Mouse (Mus musculus) lung, postnatal 10 days (tissue): ENCODE measurements around the gene Alkbh5.
"Not testable (repeated sequence)": the region's sequence is repeated elsewhere in the genome, so short reads cannot be mapped to it uniquely, and the experiment has no call there.

Experiments used
- DNase-seq: peaks from one replicate; pipeline ENCODE4 v3.0.0; 2021

The Alkbh5 gene

DNA sequence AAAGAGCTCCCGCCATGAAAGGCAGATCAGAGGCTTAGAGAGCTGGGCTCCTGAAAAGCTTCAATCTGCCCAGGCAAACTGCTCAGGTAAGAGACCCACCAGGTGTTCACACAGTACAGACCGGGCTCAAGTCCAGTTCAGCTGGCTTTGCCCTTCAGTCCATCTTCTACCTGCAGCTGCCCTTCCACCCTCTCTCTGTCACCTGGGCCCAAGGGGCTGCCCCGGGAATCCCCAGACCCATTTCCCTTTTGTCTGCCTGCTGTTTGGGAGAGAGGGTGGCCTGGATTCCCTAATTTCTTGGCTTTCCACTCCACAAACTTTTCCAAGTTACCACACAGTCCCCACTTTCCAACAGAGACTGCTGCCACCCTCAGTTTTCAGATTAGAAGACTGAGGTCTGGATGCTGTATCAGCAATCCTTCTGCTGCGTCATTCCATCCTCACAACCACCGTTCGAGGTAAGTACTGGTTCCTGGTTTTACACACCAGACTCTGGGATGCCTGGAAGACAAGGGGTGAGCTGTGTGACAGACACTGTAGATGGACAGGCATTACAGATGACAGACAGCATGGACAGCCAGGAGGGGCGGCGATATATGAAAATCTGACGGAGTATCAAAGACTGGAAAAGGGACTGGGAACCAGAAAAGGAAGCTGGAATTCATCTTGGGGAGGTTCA lies at the start of gene Alkbh5:
Gene Alkbh5, plus strand, starts transcription at position 202 of the 679 bp plus-strand sequence.
- peak; percentile 39 for DNase-seq

DNA sequence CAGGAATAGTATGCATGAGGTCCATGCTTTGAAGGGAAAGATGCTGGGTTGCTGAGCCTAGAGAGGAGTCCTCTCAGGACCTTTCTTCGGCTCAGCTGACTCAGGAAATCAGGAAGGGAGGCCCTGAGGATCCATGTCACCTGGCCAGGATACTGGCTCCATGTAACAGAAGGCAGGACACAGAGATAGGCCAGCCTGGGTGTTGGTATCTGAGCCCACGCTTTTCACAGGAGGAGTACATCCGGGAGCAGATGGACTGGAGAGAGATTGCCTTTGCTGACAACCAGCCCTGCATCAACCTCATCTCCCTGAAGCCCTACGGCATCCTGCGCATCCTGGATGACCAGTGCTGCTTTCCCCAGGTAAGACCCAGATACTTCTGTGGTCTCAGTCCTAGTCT lies 43.5 kb upstream of the Alkbh5 start:
- DNase-seq = no peak

DNA sequence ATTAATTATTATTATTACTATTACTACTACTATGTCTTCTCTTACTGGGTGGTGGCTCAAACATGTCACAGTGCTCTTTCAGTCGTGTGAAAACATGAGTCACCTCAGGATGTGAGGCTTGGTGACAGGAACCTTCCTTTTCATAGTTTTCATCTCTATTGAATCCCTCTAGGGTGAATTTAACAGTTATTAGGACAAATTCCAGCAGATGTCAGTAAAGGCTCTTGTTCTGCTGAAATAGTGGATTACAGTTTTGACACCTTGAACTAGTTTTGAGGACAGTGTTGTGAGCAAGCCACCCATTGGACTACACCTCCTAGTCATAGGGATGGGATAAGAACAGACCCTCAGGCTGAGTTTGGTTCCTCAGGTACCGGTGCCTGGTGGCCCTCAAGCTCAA lies 40.5 kb upstream of the Alkbh5 start:
- DNase-seq = no peak

DNA sequence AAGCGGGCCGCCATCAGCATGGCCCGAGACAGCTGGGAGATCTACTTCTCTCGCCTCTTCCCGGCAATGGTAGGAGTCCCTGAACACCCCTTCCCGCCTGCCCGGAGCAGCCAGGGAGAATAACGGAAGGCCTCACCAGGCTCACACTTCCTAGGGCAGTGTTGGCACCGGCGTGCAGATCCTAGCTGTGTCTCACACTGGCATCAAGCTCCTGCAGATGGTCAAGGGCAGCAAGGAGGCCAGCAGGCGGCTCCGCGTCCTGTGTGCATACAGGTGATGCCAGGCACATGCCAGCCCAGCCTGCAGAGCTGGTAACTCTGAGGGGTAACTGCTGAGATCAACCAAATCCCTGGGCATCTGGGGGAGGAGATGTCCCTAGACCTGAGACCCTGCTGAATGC lies 28.9 kb upstream of the Alkbh5 start:
- DNase-seq = no peak

DNA sequence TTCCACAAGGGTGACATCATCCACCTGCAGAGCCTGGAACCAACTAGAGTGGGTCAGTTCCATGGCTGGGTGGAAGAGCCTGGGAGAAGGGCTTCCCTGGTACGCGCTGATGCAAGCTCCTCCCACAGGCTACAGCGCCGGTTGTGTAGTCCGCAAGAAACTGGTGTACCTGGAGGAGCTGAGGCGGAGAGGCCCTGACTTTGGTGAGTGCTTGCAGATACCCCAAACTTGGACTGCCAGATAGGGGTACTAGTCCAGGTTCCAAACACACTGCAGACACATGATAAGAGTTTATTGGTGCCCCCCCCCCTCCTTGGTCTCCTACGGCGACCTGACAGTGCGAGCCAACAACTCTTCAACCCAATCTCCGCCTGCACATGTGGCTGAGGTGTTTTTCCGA lies 27.2 kb upstream of the Alkbh5 start:
- peak; percentile 7 for DNase-seq

DNA sequence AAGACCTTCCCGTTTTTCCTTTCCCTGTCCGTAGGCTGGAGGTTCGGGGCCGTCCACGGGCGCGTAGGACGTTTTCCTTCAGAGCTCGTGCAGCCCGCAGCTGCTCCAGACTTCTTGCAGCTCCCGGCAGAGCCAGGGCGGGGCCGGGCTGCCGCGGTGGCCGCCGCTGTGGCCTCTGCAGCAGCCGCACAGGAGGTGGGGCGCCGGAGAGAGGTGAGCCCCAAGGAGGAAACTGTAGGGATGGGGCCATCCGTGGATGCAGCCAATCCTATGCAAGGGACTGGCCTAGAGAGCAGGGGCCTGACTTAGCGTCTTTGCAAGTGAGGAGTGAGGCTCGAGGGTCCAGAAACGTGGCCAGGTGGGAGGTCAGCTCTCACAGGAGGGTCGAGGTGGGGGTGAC lies 26.7 kb upstream of the Alkbh5 start:
- peak; percentile 16 for DNase-seq

DNA sequence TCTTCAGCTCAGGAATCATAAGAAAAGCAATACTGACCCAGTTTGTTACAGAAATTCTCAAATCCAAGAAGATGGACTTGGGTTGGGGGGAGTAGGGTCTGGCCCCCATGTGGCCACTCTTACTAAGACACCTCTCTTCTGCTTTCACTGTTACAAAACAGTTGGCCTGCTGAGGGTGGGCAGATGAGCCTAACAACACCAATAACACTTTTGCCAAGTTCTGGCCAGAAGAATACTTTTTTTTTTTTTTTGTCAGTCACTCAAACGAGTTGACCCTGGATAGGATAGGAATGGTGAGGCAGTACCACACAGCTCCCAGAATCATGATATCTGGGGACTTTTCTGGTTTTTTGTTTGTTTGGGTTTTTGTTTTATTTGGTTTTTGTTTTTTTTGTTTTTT lies 24.3 kb upstream of the Alkbh5 start:
- no peak for DNase-seq

DNA sequence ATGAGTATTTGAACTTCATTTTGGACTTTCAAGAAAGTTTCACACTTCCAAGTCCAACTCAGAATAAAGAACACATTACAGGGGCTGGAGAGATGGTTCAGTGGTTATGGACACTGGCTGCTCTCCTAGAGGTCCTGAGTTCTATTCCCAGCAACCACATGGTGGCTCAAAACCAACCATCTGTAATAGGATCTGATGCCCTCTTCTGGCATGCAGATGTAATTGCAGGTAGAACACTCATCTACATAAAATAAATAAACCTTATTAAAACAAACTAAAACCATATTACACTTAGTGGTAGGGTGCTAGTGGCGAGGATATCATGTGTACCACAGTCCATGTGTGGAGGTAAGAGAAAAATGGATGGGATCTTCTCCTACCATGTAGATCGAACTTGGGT lies 23.7 kb upstream of the Alkbh5 start:
- no peak for DNase-seq

DNA sequence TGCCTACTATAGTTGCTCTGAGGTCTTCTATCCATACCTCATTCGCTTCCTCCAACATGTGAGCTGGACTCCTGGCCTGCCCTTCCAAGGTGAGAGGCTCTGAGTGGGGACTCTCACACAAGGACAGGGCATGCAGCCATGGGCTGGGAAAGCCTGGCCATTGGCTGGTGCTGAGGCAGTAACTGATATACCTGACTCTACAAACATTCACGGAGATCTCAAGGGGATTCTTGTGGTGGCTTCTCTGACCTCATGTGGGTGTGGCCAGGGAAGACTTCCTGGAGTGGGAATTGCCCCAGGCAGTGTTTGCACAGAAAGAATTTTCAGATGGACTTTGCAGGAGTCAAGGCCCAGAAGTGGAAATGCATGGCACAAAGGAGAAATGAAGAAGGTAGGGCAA lies 21.2 kb upstream of the Alkbh5 start:
- DNase-seq = peak; percentile 64

DNA sequence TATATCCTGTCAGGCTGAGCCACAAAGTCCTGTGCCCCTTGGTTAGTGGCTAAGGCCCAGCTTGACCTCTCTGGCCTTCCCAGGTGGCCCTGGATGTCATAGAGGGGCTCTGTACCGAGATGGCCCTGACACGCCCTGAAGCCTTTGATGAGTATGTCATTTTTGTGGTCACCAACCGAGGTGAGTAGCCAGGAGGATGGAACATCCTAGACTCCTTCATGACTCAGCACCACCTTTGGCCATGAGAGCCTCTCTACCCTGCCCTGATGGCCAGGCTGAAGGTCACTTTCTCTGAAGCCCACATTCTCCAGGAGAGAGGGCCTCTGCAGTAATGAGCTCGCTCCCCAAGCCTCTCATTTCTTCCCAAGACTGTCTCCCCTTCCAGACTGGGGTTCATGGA lies 17.9 kb upstream of the Alkbh5 start:
- DNase-seq = no peak

DNA sequence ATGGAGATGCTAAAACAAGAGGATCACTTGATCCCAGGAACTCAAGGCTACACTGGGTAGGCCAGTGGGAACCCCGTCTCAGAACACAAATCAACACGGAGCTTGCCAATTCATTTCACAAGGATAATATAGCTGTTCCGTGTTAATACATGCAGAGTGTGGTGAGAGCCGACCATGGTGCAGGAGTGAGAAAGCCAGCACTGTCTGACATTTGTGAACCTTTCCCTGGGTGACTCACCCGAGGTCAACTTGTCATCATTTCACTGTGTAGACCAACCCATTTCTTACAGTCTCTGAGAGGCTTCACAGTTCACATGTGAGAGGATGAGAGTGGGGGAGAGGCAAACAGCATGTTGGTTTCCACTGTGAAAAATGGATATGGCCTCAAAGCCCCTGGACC lies 14.2 kb upstream of the Alkbh5 start:
- DNase-seq = no peak

DNA sequence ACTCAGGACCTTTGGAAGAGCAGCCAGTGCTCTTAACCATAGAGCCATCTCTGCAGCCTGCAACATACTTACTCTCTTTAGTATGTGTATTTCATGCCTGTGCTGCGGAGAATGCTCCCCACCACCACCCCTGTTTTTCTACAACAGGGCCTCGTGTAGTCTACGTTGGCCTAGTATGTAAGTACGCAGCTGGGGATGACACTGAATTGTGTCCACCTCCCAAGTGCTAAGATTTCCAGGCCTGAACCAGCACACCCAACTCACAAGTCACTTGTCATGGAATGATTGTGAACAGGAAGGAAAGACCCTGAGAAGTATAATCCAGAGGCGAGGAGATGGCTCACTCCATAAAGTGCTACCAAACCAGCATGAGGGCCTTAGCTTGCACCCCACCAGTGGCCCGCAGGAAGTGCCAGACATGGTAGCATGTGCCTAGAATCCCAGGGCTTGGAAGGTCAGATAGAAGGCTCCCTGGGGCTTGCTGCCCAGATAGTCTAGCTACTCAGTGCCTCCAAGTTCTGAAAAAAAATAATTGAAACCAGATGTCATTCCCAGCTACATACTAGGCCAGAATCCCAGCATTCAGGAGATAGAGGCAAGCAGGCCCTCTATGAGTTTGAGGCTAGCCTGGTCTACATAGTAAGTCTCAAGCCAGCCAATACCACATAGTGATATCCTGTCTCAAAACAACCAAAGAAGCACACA lies 13.4 kb upstream of the Alkbh5 start:
- no peak for DNase-seq

DNA sequence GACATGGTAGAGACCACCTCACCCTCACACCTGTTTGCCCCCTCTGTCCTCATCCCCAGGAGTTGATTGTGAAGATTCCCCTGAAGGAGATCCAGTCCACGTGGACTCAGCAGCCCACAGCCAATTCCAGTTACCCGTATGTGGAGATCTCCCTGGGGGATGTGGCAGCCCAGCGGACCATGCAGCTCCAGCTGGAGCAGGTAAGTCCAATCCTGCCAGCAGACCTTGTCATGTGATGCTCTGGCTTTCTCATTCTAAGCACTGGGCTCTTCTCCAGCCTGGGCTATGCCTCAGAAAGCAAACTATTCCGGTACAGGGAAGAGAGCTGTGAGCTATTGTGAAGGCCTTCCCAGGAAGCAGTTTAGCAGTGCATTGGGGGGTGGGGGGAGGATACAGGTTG lies 9.7 kb upstream of the Alkbh5 start:
- no peak for DNase-seq

DNA sequence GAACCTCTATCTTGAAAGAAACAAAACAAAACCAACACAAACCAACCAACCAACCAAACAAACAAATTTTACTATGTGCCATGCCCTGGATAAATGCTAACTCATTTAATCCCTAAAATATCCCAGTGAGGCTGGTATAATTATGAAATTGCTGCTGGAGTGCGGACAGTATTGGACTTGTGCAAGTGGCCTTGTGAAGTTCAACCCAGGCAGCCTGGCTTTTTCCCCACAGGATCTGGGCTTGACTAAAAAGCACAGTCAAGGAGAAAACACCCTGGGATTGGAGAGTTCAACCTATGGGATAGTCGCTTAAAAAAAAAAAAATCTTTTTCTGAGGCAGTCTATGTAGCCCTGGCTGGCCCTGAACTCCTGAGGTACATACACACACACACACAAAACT lies 505 bp upstream of the Alkbh5 start:
- DNase-seq = peak; percentile 8

DNA sequence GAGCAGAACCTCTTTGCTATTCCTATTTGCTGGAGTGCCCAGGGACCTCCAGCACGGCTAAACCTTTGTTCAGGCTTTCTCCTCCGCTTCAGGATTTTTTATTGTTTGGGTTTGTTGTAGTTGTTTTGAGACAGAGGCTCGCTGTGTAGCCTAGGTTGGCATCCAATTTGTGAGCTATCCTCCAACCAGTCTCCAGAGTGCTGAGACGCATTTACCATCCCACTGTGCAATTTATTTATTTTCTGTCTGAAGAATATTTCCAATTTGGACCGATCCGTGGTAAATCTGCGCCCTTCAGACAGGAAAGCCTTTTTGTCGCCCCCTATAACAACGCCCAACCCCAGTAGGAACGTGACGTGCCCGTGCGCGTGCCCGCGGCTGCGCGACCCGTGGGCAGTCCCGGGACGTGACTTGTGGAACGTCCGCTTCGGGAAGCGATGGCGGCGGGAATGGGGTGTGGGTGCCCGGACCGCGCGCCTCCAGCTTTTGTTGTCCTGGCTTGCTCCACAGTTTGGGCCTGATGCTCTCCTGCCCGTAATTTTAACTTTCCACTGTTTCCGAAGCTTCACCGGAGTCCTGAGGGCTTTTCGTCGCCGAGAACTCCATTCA lies 782 bp downstream of the Alkbh5 start:
- DNase-seq = peak; percentile 96

DNA sequence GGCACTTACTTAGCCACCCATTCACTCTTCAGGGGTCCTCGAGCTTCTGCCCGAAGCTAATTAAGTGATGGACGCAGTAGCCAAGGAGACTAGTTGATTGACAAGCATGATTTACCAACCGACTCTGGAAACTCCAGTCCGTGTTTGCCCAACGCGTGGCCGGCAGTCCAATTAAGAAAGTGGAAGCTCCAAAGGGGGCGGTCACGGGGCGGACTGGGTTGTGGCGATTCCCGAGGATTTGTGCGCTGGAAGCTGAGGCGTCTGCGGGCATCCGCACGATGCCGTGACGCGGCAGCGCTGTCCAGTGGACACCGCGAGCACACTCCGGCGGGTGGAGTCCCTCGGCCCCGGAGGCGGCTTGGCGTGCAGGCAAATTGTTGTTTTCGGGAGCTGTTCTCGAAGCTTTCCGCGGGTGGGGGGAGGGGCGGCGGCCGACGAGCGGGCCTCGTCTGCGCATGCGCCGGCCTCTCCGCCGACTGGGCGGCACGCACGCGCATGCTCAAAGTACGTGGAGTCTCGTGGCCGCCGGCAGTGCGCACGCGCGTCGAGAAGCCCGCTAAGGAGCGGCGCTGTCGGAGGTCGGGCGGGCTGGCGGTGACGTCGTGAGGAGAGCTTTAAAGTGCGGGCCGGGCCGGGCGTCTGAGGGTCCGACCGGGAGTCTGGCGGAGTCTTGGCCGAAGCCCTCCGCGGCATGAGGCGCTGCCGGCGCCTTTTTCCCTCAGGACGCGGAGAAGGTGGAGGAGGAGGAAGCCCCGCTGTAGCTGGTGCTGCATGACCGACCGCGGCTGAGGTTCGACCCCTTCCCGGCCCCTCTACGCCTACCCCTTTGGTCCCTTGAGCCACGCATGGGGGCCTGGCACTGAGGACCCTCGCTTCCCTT lies 1.5 kb downstream of the Alkbh5 start:
- peak; percentile 99 for DNase-seq

DNA sequence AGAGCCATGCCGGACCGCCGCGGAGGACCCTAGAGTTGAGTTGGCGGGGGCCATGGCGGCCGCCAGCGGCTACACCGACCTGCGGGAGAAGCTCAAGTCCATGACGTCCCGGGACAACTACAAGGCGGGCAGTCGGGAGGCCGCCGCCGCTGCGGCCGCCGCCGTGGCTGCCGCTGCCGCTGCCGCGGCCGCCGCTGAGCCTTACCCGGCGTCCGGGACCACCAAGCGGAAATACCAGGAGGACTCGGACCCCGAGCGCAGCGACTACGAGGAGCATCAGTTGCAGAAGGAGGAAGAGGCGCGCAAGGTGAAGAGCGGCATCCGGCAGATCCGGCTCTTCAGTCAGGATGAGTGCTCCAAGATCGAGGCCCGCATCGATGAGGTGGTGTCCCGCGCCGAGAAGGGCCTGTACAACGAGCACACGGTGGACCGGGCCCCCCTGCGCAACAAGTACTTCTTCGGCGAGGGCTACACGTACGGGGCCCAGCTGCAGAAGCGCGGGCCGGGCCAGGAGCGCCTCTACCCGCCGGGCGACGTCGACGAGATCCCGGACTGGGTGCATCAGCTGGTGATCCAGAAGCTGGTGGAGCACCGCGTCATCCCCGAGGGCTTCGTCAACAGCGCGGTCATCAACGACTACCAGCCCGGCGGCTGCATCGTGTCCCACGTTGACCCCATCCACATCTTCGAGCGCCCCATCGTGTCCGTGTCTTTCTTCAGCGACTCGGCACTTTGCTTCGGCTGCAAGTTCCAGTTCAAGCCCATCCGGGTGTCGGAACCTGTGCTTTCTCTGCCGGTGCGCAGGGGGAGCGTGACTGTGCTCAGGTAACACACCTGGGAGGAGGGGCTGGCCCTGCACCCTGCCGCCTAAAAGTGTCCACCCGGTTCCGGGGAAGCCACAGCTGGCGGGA lies 2.4 kb downstream of the Alkbh5 start:
- peak; percentile 51 for DNase-seq

DNA sequence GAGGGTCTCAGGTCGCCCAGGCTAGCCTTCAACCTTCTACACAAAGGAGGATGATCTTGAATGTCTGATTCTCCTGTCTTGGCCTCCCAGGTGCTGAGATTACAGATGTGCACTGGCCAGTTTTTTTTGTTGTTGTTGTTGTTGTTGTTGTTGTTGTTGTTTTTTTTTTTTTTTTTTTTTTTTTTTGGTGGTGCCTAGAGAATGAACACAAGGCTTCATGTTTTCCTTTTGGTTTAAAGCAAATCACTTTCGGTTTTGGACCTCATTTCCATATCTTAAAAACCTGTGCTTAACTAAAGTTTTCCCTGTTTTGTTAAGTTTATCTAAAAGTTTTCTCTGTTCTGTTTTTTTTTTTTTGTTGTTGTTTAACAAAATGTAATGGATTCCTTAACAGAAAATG lies 3.4 kb downstream of the Alkbh5 start:
- no peak for DNase-seq

DNA sequence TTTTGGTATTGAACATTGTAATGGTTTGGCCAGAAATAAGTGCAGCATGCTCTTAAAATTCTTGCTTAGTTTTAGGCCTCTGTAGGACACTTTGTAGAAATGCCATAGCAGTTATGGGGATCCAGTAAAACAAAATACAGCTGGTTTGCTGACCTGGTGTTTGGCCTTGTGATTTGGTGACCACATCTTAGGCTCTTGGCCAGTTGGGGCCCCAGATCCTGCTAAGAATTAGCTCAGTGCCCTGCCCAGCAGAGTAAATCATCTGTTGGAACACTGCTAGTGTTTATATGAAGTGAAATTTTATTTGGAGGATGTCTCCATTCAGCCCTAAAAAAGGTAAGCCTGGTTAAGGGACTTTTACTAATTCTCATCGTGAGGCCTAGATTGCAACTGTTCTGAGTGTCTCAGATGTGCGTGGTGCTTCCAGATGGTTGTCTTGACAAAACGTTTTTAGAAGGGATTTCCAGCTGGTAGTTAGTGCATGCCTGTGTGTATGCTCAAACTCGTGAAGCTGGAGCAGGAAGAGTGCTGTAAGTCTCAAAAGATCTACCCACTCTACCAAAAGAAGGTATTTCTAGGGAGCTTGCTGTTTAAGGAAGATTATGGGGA lies 3.9 kb downstream of the Alkbh5 start:
- DNase-seq = peak; percentile 59

DNA sequence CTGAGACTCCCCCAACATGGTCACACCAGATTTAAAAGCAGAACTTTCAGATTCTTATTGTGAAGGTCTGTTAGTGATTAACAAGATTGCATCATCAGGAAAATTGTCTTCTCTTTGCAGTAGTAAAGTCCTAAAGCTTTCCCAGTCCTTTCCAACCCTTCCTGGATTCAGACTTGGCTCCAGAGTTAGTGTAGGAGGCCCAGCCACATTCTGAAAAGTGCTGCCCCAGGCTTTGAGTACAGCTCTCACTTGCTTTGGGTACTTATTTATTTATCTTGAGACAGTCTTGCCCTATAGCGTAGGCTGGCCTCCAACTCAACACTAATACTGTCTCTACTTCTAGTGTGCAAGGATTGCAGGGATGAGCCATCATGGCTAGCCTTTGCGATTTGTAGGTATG lies 4.6 kb downstream of the Alkbh5 start:
- no peak for DNase-seq

DNA sequence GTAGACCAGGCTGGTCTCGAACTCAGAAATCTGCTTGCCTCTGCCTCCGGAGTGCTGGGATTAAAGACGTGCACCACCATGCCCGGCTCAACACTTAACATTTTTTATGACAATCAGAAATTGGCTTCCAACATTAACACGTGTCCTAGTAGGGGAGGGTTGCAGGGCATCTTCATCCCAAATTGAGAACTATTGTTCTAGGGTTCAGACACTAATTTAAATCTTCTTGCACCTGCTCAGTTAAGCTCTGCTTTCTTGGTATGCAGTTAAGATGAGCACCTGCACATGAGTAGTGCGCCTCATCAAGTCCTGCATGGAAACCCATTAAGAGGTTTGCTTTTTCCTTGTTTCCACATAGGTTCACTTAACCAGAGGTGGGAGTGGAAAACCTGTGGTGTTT lies 5.7 kb downstream of the Alkbh5 start:
- DNase-seq = no peak

DNA sequence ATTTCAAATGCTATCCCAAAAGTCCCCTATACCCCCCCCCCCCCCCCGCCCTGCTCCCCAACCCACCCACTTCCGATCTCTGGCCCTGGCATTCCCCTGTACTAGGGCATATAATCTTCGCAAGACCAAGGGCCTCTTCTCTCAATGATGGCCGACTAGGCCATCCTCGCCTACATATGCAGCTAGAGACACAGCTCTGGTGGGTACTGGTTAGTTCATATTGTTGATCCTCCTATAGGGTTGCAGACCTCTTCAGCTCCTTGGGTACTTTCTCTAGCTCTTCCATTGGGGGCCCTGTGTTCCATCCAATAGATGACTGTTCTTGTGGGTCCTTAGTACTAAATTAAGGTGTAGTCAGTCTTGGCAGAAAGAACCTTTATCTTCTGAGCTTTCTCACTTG lies 7.0 kb downstream of the Alkbh5 start:
- not testable (repeated sequence) for DNase-seq
